Mouse (Mus musculus) hindbrain, embryonic 16.5 days (tissue): ENCODE data around the gene Tax1bp3. TPM values are rescaled to one million over a fixed set of nuclear protein-coding genes. Genes with fewer than 3 reads are reported as not detected.

Experiments used
- ATAC-seq: fragments of 200-750 bp; cut with Nextera tagmentation; 2 replicates; pipeline ENCODE4 v1.8.0; 2017; ENCODE audit warnings: moderate TSS enrichment, moderate library complexity
- H3K27ac ChIP-seq: fragments of 300-500 bp; sonication (generic); 2 replicates; pipeline ENCODE4 v1.5.1; 2014; ENCODE audit warnings: low read depth, mild to moderate bottlenecking, control low read depth, low read length, moderate library complexity
- H3K27me3 ChIP-seq: fragments of 300-500 bp; sonication (generic); replicated peaks from 2 replicates; pipeline ENCODE4 v1.6.1; 2014; ENCODE audit warnings: low read length; ENCODE audit not compliant: control insufficient read depth, insufficient read depth
- H3K36me3 ChIP-seq: fragments of 300-500 bp; sonication (generic); 2 replicates; pipeline ENCODE4 v1.6.1; 2014; ENCODE audit warnings: mild to moderate bottlenecking, low read length, moderate library complexity, mixed read lengths; ENCODE audit not compliant: control insufficient read depth, insufficient read depth
- H3K4me1 ChIP-seq: fragments of 300-500 bp; sonication (generic); 2 replicates; pipeline ENCODE4 v1.6.1; 2014; ENCODE audit warnings: low read depth, low read length; ENCODE audit not compliant: control insufficient read depth, insufficient read depth
- H3K4me2 ChIP-seq: fragments of 300-500 bp; sonication (generic); 2 replicates; pipeline ENCODE4 v1.6.1; 2014; ENCODE audit warnings: mild to moderate bottlenecking, low read length, control low read depth, moderate library complexity
- H3K4me3 ChIP-seq: fragments of 300-500 bp; sonication (generic); 2 replicates; pipeline ENCODE4 v1.5.1; 2014; ENCODE audit warnings: mild to moderate bottlenecking, low read length, control low read depth, moderate library complexity
- H3K9ac ChIP-seq: fragments of 300-500 bp; sonication (generic); 2 replicates; pipeline ENCODE4 v1.6.1; 2014; ENCODE audit warnings: low read depth, mild to moderate bottlenecking, control low read depth, low read length, moderate library complexity
- H3K9me3 ChIP-seq: fragments of 300-500 bp; sonication (generic); 2 replicates; pipeline ENCODE4 v1.6.1; 2014; ENCODE audit warnings: mild to moderate bottlenecking, low read length, moderate library complexity; ENCODE audit not compliant: control insufficient read depth
- WGBS: fragments of 180-500 bp; shearing (Covaris S2); extraction: QIAGEN DNeasy Blood & Tissue Kit; methylation state at CpG from one replicate; pipeline ENCODE4 v1.1.7; 2014; 5-methylcytosine and 5-hydroxymethylcytosine counted together
- polyA plus RNA-seq: library from polyadenylated mRNA; unstranded; fragments of >200 nt; fragmentation: Nextera tagmentation; extraction: Ambion mirVana; gene quantifications from 2 replicates; pipeline ENCODE4 v1.2.1, GENCODE M21; 2015

Tax1bp3 gene
- 120 and 129 TPM in 2 replicates for polyA plus RNA-seq

DNA sequence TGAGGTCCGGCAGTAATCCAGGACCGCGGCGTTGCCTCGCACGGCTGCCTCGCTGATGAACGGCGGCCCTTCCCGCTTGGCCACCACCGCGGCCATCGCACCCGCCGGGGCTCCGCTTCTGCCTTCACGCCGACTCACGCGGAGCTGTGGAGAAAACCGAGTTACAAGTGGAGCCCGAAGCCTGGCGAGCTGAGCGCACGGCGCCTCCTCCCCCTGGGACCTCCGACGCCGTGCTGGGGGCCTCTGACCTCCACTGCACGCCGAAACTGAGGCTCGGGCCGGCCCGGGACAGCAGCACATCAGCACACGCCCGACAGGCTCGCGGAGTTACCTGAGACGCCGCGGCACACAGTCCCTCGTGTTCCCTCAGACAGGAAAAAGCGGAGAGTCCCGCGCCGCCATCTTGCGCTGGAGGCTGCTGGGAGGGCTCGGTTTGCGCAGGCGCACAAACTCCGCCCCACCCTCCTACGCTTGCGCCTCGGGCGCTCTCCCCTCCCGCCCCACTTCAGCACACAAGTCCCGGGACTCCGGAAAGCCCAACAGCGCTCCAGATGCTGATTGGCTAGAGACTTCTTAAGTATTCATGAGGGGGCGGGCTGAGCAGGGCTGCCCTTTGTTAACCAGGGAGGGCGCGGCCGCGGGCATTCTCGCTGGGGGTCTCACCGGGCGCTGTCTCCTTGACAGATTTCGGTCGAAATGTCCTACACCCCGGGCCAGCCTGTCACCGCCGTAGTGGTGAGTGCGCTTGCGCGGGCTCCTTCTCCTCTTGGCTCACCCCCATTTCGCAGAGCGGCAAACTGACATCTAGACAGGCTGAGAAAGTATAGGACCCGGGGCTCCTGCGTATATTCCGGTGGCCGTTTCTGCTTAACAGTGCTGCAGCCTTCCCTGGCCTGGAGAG, at the start of gene Tax1bp3, which contains the start of gene Emc6:
TSS of gene Tax1bp3 (plus strand) at position 476 of the 901 bp plus-strand sequence.
TSS of gene Emc6 (minus strand) at position 430 of the 901 bp plus-strand sequence.
- Histone ChIP-seq H3K4me2 (peak within 1 kb of the TSS; percentile 75), H3K4me1 (peaks cover 27% of the 10 kb centered on the region), H3K4me3 (peak within 1 kb of the TSS; percentile 94), H3K27me3 (no peaks in the 10 kb centered on the region), H3K9me3 (no peaks in the 10 kb centered on the region), H3K36me3 (peaks cover 6% of the 10 kb centered on the region; the same call in 1 of the 2 replicates), H3K27ac (peak within 1 kb of the TSS; percentile 85), H3K9ac (peak within 1 kb of the TSS; percentile 93)
- peak; percentile 98 for ATAC-seq
- WGBS: under 1% methylated on average over 78 of the region's 81 CpGs

DNA sequence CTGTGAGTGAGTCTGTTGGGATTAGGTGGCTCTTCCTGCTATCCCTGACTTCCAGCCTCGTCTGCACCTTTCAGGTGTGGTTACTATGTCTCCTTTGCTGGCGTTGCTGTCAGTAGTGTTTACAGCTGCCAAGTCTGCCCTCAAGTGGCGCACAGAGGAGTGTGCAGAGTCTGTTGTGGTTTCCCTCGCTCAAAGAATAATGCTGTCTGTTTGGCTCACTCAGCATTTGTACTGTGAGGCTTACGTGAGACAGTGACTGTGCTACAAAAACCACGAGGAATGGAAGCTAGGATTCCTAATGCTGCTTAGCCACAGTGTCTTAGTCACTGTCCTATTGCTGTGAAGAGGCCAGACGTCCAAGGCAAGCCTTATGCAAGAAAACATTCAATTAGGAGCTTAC, 45.9 kb upstream of the Tax1bp3 start:
- no peaks in the 10 kb centered on the region for H3K4me1 ChIP-seq
- no peak overlapping the region for H3K27ac ChIP-seq
- no peaks in the 10 kb centered on the region for H3K27me3 ChIP-seq
- no peaks in the 10 kb centered on the region for H3K9me3 ChIP-seq
- 81% methylated on average over 7 of the region's 7 CpGs for WGBS
- no peak overlapping the region for H3K9ac ChIP-seq
- H3K4me2 ChIP-seq: no peak overlapping the region
- no peak overlapping the region for H3K4me3 ChIP-seq
- H3K36me3 ChIP-seq: no peaks in the 10 kb centered on the region
- no peak for ATAC-seq

DNA sequence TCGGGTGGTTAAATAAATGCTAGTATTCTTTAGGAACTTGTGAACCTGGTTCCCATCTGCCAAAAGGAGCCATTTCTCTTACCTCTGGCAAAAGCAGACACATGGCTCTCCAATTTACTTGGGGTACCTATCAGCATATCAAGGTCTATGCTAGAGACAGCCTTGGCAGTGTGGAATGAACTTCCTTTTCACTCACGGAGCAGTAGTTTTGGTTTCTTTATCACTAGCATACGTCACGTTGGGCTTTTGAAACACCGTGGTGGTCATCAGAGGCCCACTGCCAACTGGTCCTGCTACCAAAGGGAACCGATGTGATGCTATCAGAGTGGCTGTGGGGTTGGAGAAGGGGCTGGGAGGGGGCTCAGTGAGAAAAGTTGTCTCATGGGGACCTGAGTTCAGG, 43.9 kb upstream of the Tax1bp3 start:
- Histone ChIP-seq H3K9me3 (no peaks in the 10 kb centered on the region), H3K4me1 (peaks cover 4% of the 10 kb centered on the region), H3K4me2 (no peak overlapping the region), H3K9ac (no peak overlapping the region), H3K27ac (no peak overlapping the region), H3K36me3 (no peaks in the 10 kb centered on the region), H3K27me3 (no peaks in the 10 kb centered on the region), H3K4me3 (no peak overlapping the region)
- ATAC-seq: no peak
- 98% methylated on average over 6 of the region's 6 CpGs for whole genome bisulfite sequencing

DNA sequence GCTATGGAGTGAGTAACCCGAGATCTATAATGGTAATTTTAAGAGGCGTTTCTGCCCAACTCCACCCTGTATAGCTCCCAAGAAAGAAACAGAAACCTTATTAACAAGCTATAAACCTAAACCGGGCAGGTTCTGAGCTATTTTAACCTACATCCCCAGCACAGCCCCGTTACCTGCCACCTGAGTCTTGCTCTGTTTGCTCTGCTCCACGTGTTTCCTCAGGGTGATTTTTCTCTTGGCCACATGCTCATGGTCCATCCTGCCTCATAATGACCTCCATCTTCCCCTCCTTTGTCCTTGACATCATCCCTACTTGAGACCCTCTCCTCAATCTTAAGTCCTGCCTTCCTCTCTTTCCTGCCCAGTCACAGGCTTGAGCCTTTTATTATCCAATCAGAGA, 42.7 kb upstream of the Tax1bp3 start:
- 95% methylated on average over 5 of the region's 5 CpGs for WGBS
- no peak overlapping the region for H3K9ac ChIP-seq

DNA sequence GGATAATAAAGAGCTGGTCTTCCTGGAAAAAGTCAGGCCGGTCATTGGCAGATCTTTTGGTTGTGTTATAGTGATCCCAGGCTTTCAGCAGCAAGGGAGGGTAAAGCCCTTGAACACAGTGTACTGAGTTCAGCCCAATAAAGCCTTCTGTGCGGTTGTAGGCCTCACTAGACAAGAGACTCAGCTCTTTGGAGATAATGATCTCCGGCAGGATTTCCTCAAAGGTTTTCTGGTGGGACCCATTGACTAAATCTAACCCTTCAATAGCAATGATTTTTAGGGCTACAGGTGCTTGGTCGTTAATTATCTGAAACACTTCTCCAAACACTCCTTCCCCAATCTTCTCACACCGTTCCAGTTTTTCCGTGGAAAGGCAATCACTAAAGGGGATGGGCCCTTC, 40.3 kb upstream of the Tax1bp3 start:
- Histone ChIP-seq H3K4me1 (peaks cover 4% of the 10 kb centered on the region), H3K9me3 (no peaks in the 10 kb centered on the region), H3K9ac (no peak overlapping the region), H3K4me3 (no peak overlapping the region), H3K4me2 (peak overlapping the region; percentile 70), H3K27me3 (no peaks in the 10 kb centered on the region), H3K36me3 (no peaks in the 10 kb centered on the region), H3K27ac (no peak overlapping the region)
- no peak for ATAC-seq
- 82% methylated on average over 6 of the region's 6 CpGs for WGBS

More for the DNA sequence above, 42.7 kb upstream of the Tax1bp3 start:
- Histone ChIP-seq H3K4me3 (no peak overlapping the region), H3K4me1 (peaks cover 4% of the 10 kb centered on the region), H3K36me3 (no peaks in the 10 kb centered on the region), H3K27me3 (no peaks in the 10 kb centered on the region), H3K4me2 (no peak overlapping the region), H3K9me3 (no peaks in the 10 kb centered on the region), H3K27ac (no peak overlapping the region)
- no peak for ATAC-seq

DNA sequence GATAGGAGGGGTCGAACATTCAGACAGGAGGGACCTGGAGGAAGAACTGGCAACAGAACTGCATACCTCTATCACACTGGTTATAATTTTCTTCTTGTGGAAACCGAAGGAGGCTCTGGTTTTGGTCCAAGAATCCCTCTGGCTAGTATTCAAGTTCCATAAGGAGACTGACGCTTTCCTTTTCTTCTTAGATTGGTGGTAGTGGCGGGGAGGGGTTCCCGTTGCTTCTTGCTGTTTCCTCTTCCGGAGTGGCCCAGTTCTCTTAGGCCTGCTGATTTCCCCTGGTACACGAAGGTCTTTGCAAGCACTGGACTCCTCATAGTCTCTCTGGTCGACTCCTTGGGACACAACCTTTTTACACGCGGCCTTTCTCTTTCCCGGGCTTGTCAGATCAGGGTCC, 39.8 kb upstream of the Tax1bp3 start:
- Histone ChIP-seq H3K36me3 (no peaks in the 10 kb centered on the region), H3K9me3 (no peaks in the 10 kb centered on the region), H3K4me1 (peaks cover 4% of the 10 kb centered on the region), H3K4me2 (peak overlapping the region; percentile 70), H3K27me3 (no peaks in the 10 kb centered on the region), H3K4me3 (peak overlapping the region; percentile 69), H3K9ac (peak overlapping the region; percentile 66; the same call in 1 of the 2 replicates), H3K27ac (no peak overlapping the region)
- 36% methylated on average over 11 of the region's 11 CpGs for WGBS
- no peak for ATAC-seq

DNA sequence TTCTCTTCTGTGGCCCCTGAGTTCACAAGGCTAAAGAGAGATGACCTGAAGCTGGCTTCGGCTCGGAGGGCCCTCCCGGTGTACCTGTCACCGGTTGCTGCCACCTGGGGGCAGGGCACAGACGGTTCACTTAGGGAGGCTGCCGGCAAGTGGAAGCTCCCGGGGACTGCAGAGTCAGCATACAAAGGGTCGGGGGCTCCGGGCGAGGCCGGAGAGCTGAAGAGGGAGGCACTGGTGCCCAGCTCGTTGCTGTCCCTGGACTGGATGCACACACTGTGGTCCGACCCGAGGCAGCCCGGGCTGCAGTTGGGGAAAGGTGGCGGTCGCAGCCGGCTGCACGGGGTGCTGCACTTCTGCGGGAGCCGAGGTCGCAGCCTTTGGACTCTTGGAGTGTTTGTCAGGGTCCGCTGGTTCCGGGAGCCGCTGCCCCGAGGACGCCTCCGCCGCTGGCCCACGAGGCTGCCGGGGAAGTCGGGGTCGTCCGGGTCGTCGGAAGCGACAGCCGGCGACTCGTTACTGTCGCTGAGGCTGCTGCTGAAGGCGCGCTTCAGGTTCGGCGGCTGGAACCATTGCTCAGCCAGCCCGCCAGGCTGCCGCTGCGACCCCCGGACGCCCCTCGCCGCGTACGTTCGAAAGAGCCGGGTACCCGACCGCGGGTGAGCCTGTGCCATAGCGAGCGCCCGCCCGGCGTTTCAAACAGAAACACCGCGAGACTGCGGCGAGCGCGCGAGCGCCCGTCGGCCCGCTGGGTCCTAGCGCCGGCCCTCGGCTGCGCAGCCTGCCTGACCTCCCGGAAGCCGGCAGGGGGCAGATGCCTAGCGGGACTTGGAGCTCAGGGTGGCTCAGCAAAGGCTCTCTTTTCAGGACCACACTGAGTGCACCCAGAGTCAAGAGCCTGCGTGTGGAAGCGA, 39.0 kb upstream of the Tax1bp3 start, which contains the start of gene Haspin:
TSS of gene Haspin (minus strand) at position 704 of the 911 bp plus-strand sequence.
- no peaks in the 10 kb centered on the region for H3K27me3 ChIP-seq
- no peak within 1 kb of the TSS for H3K27ac ChIP-seq
- 1% methylated on average over 77 of the region's 84 CpGs for WGBS
- no peaks in the 10 kb centered on the region for H3K36me3 ChIP-seq
- H3K9ac ChIP-seq: peak within 1 kb of the TSS; percentile 66
- H3K9me3 ChIP-seq: no peaks in the 10 kb centered on the region
- peaks cover 4% of the 10 kb centered on the region for H3K4me1 ChIP-seq
- peak; percentile 97 for ATAC-seq
- peak within 1 kb of the TSS; percentile 70 for H3K4me2 ChIP-seq
- peak within 1 kb of the TSS; percentile 69 for H3K4me3 ChIP-seq

DNA sequence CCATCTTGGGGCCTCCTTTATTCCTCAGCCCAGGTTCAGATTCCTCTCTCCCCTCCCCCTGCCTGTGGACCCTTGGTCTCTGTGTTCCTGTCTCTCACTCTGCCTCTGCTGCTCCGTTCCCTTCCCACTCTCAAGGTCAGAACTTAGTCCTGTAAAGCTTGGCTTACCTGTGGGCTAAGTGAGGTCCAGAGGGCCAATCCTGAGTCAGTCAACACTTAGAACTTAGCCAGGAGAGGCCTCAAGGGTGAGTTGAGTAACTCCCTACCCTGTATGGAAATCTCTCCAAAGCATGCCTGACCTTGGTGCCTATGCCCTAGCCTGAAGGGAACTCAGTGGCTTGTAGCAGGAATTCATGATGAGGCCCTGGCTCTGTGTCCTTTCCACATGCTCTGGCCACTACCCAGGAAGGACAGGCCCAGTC, 32.6 kb upstream of the Tax1bp3 start:
- ATAC-seq: no peak
- H3K9me3 ChIP-seq: no peaks in the 10 kb centered on the region
- no peak overlapping the region for H3K4me3 ChIP-seq
- H3K27ac ChIP-seq: no peak overlapping the region
- H3K4me2 ChIP-seq: no peak overlapping the region
- H3K36me3 ChIP-seq: no peaks in the 10 kb centered on the region
- H3K4me1 ChIP-seq: no peaks in the 10 kb centered on the region
- WGBS: 63% methylated on average over 1 of the region's 1 CpGs
- no peak overlapping the region for H3K9ac ChIP-seq
- H3K27me3 ChIP-seq: no peaks in the 10 kb centered on the region
